Mouse (Mus musculus) lung, embryonic 14.5 days (tissue): ENCODE results near the gene Apoh. TPM values are rescaled to one million over a fixed set of nuclear protein-coding genes. Genes with fewer than 3 reads are reported as not detected.
A peak's percentile ranks its signal among the peaks of the same experiment; 100 is the strongest.

Experiments used
- ATAC-seq: fragments of 200-750 bp; cut with Nextera tagmentation; 2 replicates; pipeline ENCODE4 v1.8.0; 2017; ENCODE audit warnings: mild to moderate bottlenecking, moderate TSS enrichment, moderate library complexity; ENCODE audit not compliant: insufficient read depth
- DNase-seq: peaks from one replicate; pipeline ENCODE4 v3.0.0-alpha.2; 2015
- H3K27ac ChIP-seq: fragments of 300-500 bp; sonication (generic); 2 replicates; pipeline ENCODE4 v1.5.1; 2014; ENCODE audit warnings: low read depth, mild to moderate bottlenecking, moderate library complexity
- H3K27me3 ChIP-seq: fragments of 300-500 bp; sonication (generic); 2 replicates; pipeline ENCODE4 v1.6.1; 2014; ENCODE audit warnings: low read length, control low read depth; ENCODE audit not compliant: insufficient read depth
- H3K36me3 ChIP-seq: fragments of 300-500 bp; sonication (generic); 2 replicates; pipeline ENCODE4 v1.6.1; 2014; ENCODE audit warnings: control low read depth; ENCODE audit not compliant: insufficient read depth
- H3K4me1 ChIP-seq: fragments of 300-500 bp; sonication (generic); 2 replicates; pipeline ENCODE4 v1.6.1; 2014; ENCODE audit warnings: antibody characterized with exemption, control low read depth; ENCODE audit not compliant: insufficient read depth
- H3K4me2 ChIP-seq: fragments of 300-500 bp; sonication (generic); 2 replicates; pipeline ENCODE4 v1.6.1; 2014; ENCODE audit warnings: mild to moderate bottlenecking
- H3K4me3 ChIP-seq: fragments of 300-500 bp; sonication (generic); 2 replicates; pipeline ENCODE4 v1.5.1; 2014; ENCODE audit warnings: low read depth, low read length
- H3K9ac ChIP-seq: fragments of 300-500 bp; sonication (generic); 2 replicates; pipeline ENCODE4 v1.6.1; 2014
- H3K9me3 ChIP-seq: fragments of 300-500 bp; sonication (generic); 2 replicates; pipeline ENCODE4 v1.6.1; 2016; ENCODE audit warnings: low read depth, low read length, control low read depth
- CTCF ChIP-seq: IDR thresholded peaks from 2 replicates; pipeline ENCODE4 v1.5.1; 2016; ENCODE audit warnings: antibody characterized with exemption, low read depth
- WGBS: fragments of 180-500 bp; shearing (Covaris S2); extraction: QIAGEN DNeasy Blood & Tissue Kit; methylation state at CpG from one replicate; pipeline ENCODE4 v1.1.7; 2014; 5-methylcytosine and 5-hydroxymethylcytosine counted together
- polyA plus RNA-seq: library from polyadenylated mRNA; unstranded; fragments of >200 nt; fragmentation: Nextera tagmentation; extraction: Ambion mirVana; gene quantifications from 2 replicates; pipeline ENCODE4 v1.2.1, GENCODE M21; 2014

The Apoh gene
- polyA plus RNA-seq, result 0.30 TPM in 1 of 2 replicates, not detected in the other

GRCm38 (mm10) chr11:108342781-108343768 is at the start of gene Apoh:
Gene Apoh (plus strand): TSS chr11:108343354.
- under 1% methylated on average over 69 of the region's 75 CpGs for WGBS
- Histone ChIP-seq H3K27ac (peak within 1 kb of the TSS; percentile 79), H3K9me3 (no peaks in the 10 kb centered on the region), H3K9ac (peak within 1 kb of the TSS; percentile 64), H3K4me2 (peak within 1 kb of the TSS; percentile 90), H3K4me3 (peak within 1 kb of the TSS; percentile 59), H3K36me3 (0 out of 2 replicates have a peak, but pooled peaks cover 6% of the 10 kb centered on the region), H3K4me1 (peaks cover 4% of the 10 kb centered on the region; the same call in 1 of the 2 replicates), H3K27me3 (no peaks in the 10 kb centered on the region)
- DNase-seq (peak; percentile 71), ATAC-seq (peak; percentile 70)
- TF ChIP-seq CTCF, result peak; percentile 23; the same call in 1 of the 2 replicates

GRCm38 (mm10) chr11:108293843-108294242 is 49.3 kb upstream of the Apoh start:
- no peak for DNase-seq
- Histone ChIP-seq H3K4me3 (no peak overlapping the region), H3K27me3 (no peaks in the 10 kb centered on the region), H3K36me3 (no peaks in the 10 kb centered on the region), H3K4me1 (no peaks in the 10 kb centered on the region), H3K27ac (no peak overlapping the region), H3K4me2 (no peak overlapping the region), H3K9me3 (no peaks in the 10 kb centered on the region), H3K9ac (no peak overlapping the region)
- WGBS, result 58% methylated on average over 3 of the region's 3 CpGs
- TF ChIP-seq CTCF, result no peak
- ATAC-seq, result no peak

DNA sequence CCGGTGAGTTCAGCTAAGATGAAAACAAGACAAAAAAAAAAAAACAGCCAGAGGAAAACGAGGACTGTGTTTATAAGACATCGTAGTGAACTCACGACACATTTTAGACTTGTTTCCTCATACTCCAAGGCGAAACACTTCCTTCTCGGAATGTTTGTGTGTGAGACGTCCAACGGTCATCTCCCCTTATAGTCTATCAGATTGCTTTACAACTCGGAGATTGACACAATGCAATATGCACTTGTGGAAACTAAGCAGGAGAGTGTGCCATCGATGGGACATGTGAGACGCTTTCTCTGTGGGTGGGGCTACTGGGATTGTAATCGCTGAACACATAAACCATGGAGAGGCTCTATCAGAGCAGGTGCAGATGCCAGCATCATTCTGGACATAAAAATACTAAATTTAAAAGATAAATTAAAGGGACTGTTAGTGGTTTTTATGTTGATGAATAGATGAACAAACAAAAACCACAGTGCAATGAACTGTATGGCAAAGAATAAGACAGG is 48.8 kb upstream of the Apoh start:
- Histone ChIP-seq H3K36me3 (no peaks in the 10 kb centered on the region), H3K4me2 (no peak overlapping the region), H3K4me1 (no peaks in the 10 kb centered on the region), H3K27me3 (no peaks in the 10 kb centered on the region), H3K9me3 (no peaks in the 10 kb centered on the region), H3K27ac (no peak overlapping the region), H3K4me3 (no peak overlapping the region), H3K9ac (no peak overlapping the region)
- ATAC-seq, result no peak
- 85% methylated on average over 12 of the region's 12 CpGs for WGBS
- no peak for DNase-seq
- no peak for TF ChIP-seq CTCF

GRCm38 (mm10) chr11:108295373-108295772 is 47.8 kb upstream of the Apoh start:
- Histone ChIP-seq H3K4me2 (no peak overlapping the region), H3K4me3 (no peak overlapping the region), H3K9me3 (no peaks in the 10 kb centered on the region), H3K4me1 (no peaks in the 10 kb centered on the region), H3K36me3 (no peaks in the 10 kb centered on the region), H3K9ac (no peak overlapping the region), H3K27me3 (no peaks in the 10 kb centered on the region), H3K27ac (no peak overlapping the region)
- ATAC-seq (no peak), DNase-seq (no peak)
- no peak for TF ChIP-seq CTCF

DNA sequence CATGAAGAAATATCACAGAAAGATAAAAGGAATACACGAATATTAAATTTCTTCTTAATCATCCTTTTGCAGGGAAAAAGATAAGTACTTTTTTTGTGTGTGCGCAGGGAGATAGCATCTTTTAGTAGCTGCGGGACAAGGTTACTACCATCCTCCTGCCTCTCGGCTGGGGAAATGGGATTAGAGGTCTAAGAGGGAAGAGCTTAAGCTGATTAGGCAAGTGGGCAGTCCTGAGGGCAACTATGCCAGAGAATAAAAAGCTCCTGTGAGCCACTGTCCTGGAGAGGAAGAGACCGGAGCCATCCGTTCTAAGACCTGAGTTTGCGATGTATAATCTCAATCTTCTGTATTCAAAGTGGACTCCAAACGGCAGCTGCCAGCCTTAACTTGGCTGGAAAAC is 45.2 kb upstream of the Apoh start:
- ATAC-seq, result no peak
- DNase-seq, result no peak
- Histone ChIP-seq H3K36me3 (no peaks in the 10 kb centered on the region), H3K4me1 (no peaks in the 10 kb centered on the region), H3K4me2 (no peak overlapping the region), H3K27ac (no peak overlapping the region), H3K9me3 (no peaks in the 10 kb centered on the region), H3K9ac (no peak overlapping the region), H3K4me3 (no peak overlapping the region), H3K27me3 (no peaks in the 10 kb centered on the region)
- 59% methylated on average over 8 of the region's 8 CpGs for WGBS
- no peak for TF ChIP-seq CTCF

- no peaks in the 10 kb centered on the region for H3K36me3 ChIP-seq
- WGBS, result 73% methylated on average over 10 of the region's 10 CpGs
- no peak overlapping the region for H3K27ac ChIP-seq
- no peak for TF ChIP-seq CTCF
- H3K9ac ChIP-seq, result no peak overlapping the region
- H3K9me3 ChIP-seq, result no peaks in the 10 kb centered on the region
- H3K4me2 ChIP-seq, result no peak overlapping the region
- ATAC-seq, result no peak
- no peaks in the 10 kb centered on the region for H3K4me1 ChIP-seq
- H3K27me3 ChIP-seq, result no peaks in the 10 kb centered on the region
- no peak overlapping the region for H3K4me3 ChIP-seq
- DNase-seq, result peak; percentile 26
Measured at GRCm38 (mm10) chr11:108299913-108300312, 43.2 kb upstream of the Apoh start.

DNA sequence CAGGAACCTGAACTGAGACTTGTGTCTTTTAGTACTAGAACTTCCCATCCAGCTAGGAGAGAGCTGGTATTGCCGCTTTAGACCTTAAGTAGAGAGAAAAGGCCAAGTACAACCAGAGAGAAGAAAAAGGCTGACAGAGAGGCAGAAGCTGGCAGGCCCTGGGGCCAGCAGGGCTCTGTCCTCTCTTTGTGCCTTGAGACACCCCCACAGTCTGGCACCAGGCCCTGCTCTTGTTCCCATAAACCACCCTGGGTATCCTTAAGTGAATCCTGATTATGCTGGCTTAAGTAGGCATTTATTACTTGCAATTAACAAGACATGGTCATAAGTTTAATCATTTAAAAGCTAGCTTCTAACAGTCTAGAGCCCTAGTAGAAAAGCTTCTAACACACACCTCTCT is 42.7 kb upstream of the Apoh start:
- Histone ChIP-seq H3K9ac (no peak overlapping the region), H3K36me3 (no peaks in the 10 kb centered on the region), H3K27ac (no peak overlapping the region), H3K9me3 (no peaks in the 10 kb centered on the region), H3K4me1 (no peaks in the 10 kb centered on the region), H3K4me2 (no peak overlapping the region), H3K27me3 (no peaks in the 10 kb centered on the region), H3K4me3 (no peak overlapping the region)
- TF ChIP-seq CTCF, result no peak
- WGBS, result 100% methylated on average over 1 of the region's 1 CpGs
- no peak for DNase-seq
- ATAC-seq, result no peak
